Mouse (Mus musculus) CH12.LX (cell line): ENCODE data around the gene S1pr4. TPM values are rescaled to one million over a fixed set of nuclear protein-coding genes. Genes with fewer than 3 reads are reported as not detected.
A peak's percentile ranks its signal among the peaks of the same experiment; 100 is the strongest.

ENCODE experiments used
- DNase-seq: peaks from one replicate; pipeline ENCODE4 v3.0.0-alpha.2; 2013; ENCODE audit errors: extremely low read depth
- H3K27ac ChIP-seq: 2 replicates; pipeline ENCODE4 v1.5.1; 2012; ENCODE audit warnings: low read depth, mild to moderate bottlenecking, control low read depth, moderate library complexity; ENCODE audit not compliant: insufficient read depth
- H3K27me3 ChIP-seq: replicated peaks from 2 replicates; pipeline ENCODE3; 2012; ENCODE audit warnings: inconsistent platforms
- H3K36me3 ChIP-seq, 2 experiments: replicated peaks in 1 of 2; 2 replicates each; pipeline versions ENCODE3 to v1.6.1; 2012; ENCODE audit warnings: inconsistent platforms in 1 of 2, low read length in 1 of 2, mild to moderate bottlenecking in 1 of 2, mixed read lengths in 1 of 2, moderate library complexity in 1 of 2; ENCODE audit not compliant: control insufficient read depth in 1 of 2, insufficient read depth in 1 of 2
- H3K4me1 ChIP-seq, 2 experiments: 2 replicates each; pipeline ENCODE4 v1.6.1; 2012; ENCODE audit warnings: inconsistent platforms in 1 of 2, moderate library complexity in 1 of 2; ENCODE audit not compliant: insufficient read depth in 2 of 2, control insufficient read depth in 1 of 2
- H3K4me2 ChIP-seq: 2 replicates; pipeline ENCODE4 v1.6.1; 2012; ENCODE audit warnings: low read depth, mild to moderate bottlenecking, control low read depth; ENCODE audit not compliant: poor library complexity, insufficient read depth, severe bottlenecking
- H3K4me3 ChIP-seq, 3 experiments: fragments of 150-350 bp in 1 of 3; sonication (generic) in 1 of 3; replicated peaks in 1 of 3; 2 replicates each; pipeline versions ENCODE3 to v1.5.1; 2011 to 2012; ENCODE audit warnings: low read depth in 2 of 3, low read length in 2 of 3, mild to moderate bottlenecking in 2 of 3, moderate library complexity in 2 of 3, control low read depth in 1 of 3, improper control_type of control experiment in 1 of 3, inconsistent platforms in 1 of 3, mixed read lengths in 1 of 3; ENCODE audit not compliant: poor library complexity in 1 of 3
- H3K79me2 ChIP-seq: replicated peaks from 2 replicates; pipeline ENCODE4 v1.6.1; 2012; ENCODE audit warnings: mild to moderate bottlenecking, moderate library complexity; ENCODE audit not compliant: control insufficient read depth, poor library complexity, insufficient read depth, severe bottlenecking; ENCODE audit errors: extremely low read depth
- H3K9ac ChIP-seq: 2 replicates; pipeline ENCODE4 v1.6.1; 2012; ENCODE audit warnings: low read depth, mild to moderate bottlenecking, control low read depth, moderate library complexity; ENCODE audit not compliant: insufficient read depth
- H3K9me3 ChIP-seq: replicated peaks from 2 replicates; pipeline ENCODE3; 2012; ENCODE audit warnings: low read length, inconsistent platforms, mixed read lengths
- CHD1 ChIP-seq: IDR thresholded peaks from 2 replicates; pipeline ENCODE4 v1.6.1; 2012; ENCODE audit warnings: low read depth, low read length, improper control_type of control experiment, inconsistent platforms
- E2F4 ChIP-seq: IDR thresholded peaks from 2 replicates; pipeline ENCODE4 v1.6.1; 2011; ENCODE audit warnings: low read depth, low read length, improper control_type of control experiment; ENCODE audit not compliant: insufficient replicate concordance
- ETS1 ChIP-seq: conservative IDR thresholded peaks from 2 replicates; pipeline ENCODE4 v1.6.1; 2012; ENCODE audit warnings: low read depth, mild to moderate bottlenecking, inconsistent platforms, low read length, improper control_type of control experiment, moderate library complexity
- JUN ChIP-seq: IDR thresholded peaks from 2 replicates; pipeline ENCODE4 v1.6.1; 2011; ENCODE audit warnings: low read depth, mild to moderate bottlenecking, low read length, improper control_type of control experiment, moderate library complexity; ENCODE audit not compliant: insufficient read depth
- JUND ChIP-seq: conservative IDR thresholded peaks from 2 replicates; pipeline ENCODE4 v1.6.1; 2011; ENCODE audit warnings: low read depth, low read length, improper control_type of control experiment
- MAFK ChIP-seq: IDR thresholded peaks from 2 replicates; pipeline ENCODE4 v1.6.1; 2011; ENCODE audit warnings: low read length, improper control_type of control experiment; ENCODE audit not compliant: insufficient replicate concordance
- MAX ChIP-seq: IDR thresholded peaks from 2 replicates; pipeline ENCODE4 v1.6.1; 2011; ENCODE audit warnings: low read length, improper control_type of control experiment
- MAZ ChIP-seq: IDR thresholded peaks from 2 replicates; pipeline ENCODE4 v1.6.1; 2012; ENCODE audit warnings: low read depth, mild to moderate bottlenecking, inconsistent platforms, low read length, improper control_type of control experiment, moderate library complexity
- MEF2A ChIP-seq: IDR thresholded peaks from 2 replicates; pipeline ENCODE4 v1.6.1; 2014; ENCODE audit warnings: low read depth, mild to moderate bottlenecking, inconsistent platforms, low read length, improper control_type of control experiment, borderline replicate concordance
- NELFE ChIP-seq: IDR thresholded peaks from 2 replicates; pipeline ENCODE4 v1.6.1; 2011; ENCODE audit warnings: low read depth, low read length, improper control_type of control experiment
- PAX5 ChIP-seq: IDR thresholded peaks from 2 replicates; pipeline ENCODE4 v1.6.1; 2012; ENCODE audit warnings: low read length, inconsistent platforms, mixed read lengths
- POLR2A ChIP-seq: IDR thresholded peaks from 2 replicates; pipeline ENCODE4 v1.6.1; 2011; ENCODE audit warnings: low read depth, mild to moderate bottlenecking, improper control_type of control experiment, low read length
- POLR2AphosphoS2 ChIP-seq: IDR thresholded peaks from 2 replicates; pipeline ENCODE4 v1.6.1; 2011; ENCODE audit warnings: low read depth, low read length, improper control_type of control experiment
- RAD21 ChIP-seq: IDR thresholded peaks from 2 replicates; pipeline ENCODE4 v1.6.1; 2011; ENCODE audit warnings: low read depth, mild to moderate bottlenecking, low read length, improper control_type of control experiment, moderate library complexity
- RCOR1 ChIP-seq: conservative IDR thresholded peaks from 2 replicates; pipeline ENCODE4 v1.6.1; 2012; ENCODE audit warnings: low read depth, mild to moderate bottlenecking, inconsistent platforms, low read length, improper control_type of control experiment
- SIN3A ChIP-seq: IDR thresholded peaks from 2 replicates; pipeline ENCODE4 v1.6.1; 2012; ENCODE audit warnings: low read length, improper control_type of control experiment, inconsistent platforms
- TBP ChIP-seq: conservative IDR thresholded peaks from 2 replicates; pipeline ENCODE4 v1.6.1; 2011; ENCODE audit warnings: low read depth, low read length, improper control_type of control experiment
- TCF12 ChIP-seq: IDR thresholded peaks from 2 replicates; pipeline ENCODE4 v1.6.1; 2014; ENCODE audit warnings: low read depth, mild to moderate bottlenecking, inconsistent platforms, low read length, improper control_type of control experiment
- USF1 ChIP-seq: IDR thresholded peaks from 2 replicates; pipeline ENCODE4 v1.6.1; 2014; ENCODE audit warnings: low read depth, mild to moderate bottlenecking, inconsistent platforms, low read length, improper control_type of control experiment
- USF2 ChIP-seq: conservative IDR thresholded peaks from 2 replicates; pipeline ENCODE4 v1.6.1; 2011; ENCODE audit warnings: low read depth, low read length, improper control_type of control experiment
- ZKSCAN1 ChIP-seq: IDR thresholded peaks from 2 replicates; pipeline ENCODE4 v1.6.1; 2012; ENCODE audit warnings: low read depth, inconsistent platforms, low read length, improper control_type of control experiment, borderline replicate concordance
- dilution Hi-C: fragments of 300-500 bp; cut with MboI; formaldehyde crosslinking; loops from 2 replicates; pipeline ENCODE4 v1.14.3; 2020; ENCODE audit warnings: low sequenced_read_pairs; ENCODE audit not compliant: extremely low pct_unique_long_range_greater_than_20kb, extremely low pct_ligation_motif_present
- in situ Hi-C: fragments of 300-500 bp; cut with MboI; formaldehyde crosslinking; loops from 3 replicates; pipeline ENCODE4 v1.14.3; 2019; ENCODE audit warnings: low sequenced_read_pairs, low pct_ligation_motif_present, low pct_unique_long_range_greater_than_20kb, mixed read lengths
- polyA plus RNA-seq: library from polyadenylated mRNA; unstranded; fragments of >175 nt; gene quantifications from 2 replicates; pipeline ENCODE4 v1.2.1, GENCODE M21; 2012; ENCODE audit warnings: low read depth; ENCODE audit not compliant: insufficient read length
- total RNA-seq, 2 experiments: library from RNA; depleted of rRNA; stranded (reverse); fragments of 300-350 nt in 1 of 2; fragments of >200 nt in 1 of 2; gene quantifications; 2 replicates each; pipeline ENCODE4 v1.2.3; 2012 to 2014

The S1pr4 gene
- total and polyA plus RNA-seq, 3 experiments = 0.19 to 0.30 TPM; not detected in 1

GRCm38 (mm10) chr10:81460951-81461350 lies 39.0 kb downstream of the S1pr4 start:
- in situ Hi-C loops = no loop called here
- Histone ChIP-seq H3K36me3 (no peaks in the 10 kb centered on the region), H3K79me2 (no peaks in the 10 kb centered on the region), H3K27me3 (peaks cover 93% of the 10 kb centered on the region), H3K4me3 (no peak overlapping the region), H3K9ac (no peak overlapping the region), H3K4me2 (peak overlapping the region; percentile 29), H3K9me3 (no peaks in the 10 kb centered on the region), H3K27ac (no peak overlapping the region), H3K4me1 (peaks cover 4 to 18% of the 10 kb centered on the region in 2 experiments; a peak in 3 of 4 replicates)
- TF ChIP-seq ETS1 = no peak
- no peak for TF ChIP-seq MAZ
- TF ChIP-seq E2F4 = no peak
- TF ChIP-seq NELFE = no peak
- dilution Hi-C loops = no loop called here
- no peak for DNase-seq

GRCm38 (mm10) chr10:81460471-81460870 lies 39.5 kb downstream of the S1pr4 start:
- dilution Hi-C loops (no loop called here), in situ Hi-C loops (no loop called here)
- TF ChIP-seq NELFE = no peak
- TF ChIP-seq USF1 = no peak
- no peak for TF ChIP-seq USF2
- TF ChIP-seq ZKSCAN1 = no peak
- TF ChIP-seq RCOR1 = no peak
- TF ChIP-seq SIN3A = no peak
- no peak for TF ChIP-seq POLR2AphosphoS2
- no peak for TF ChIP-seq JUND
- TF ChIP-seq TCF12 = no peak
- TF ChIP-seq MAFK = no peak
- peaks cover 4 to 18% of the 10 kb centered on the region in 2 experiments; a peak in 3 of 4 replicates for H3K4me1 ChIP-seq
- H3K9me3 ChIP-seq = no peaks in the 10 kb centered on the region
- no peak for DNase-seq
- no peaks in the 10 kb centered on the region for H3K36me3 ChIP-seq
- no peak overlapping the region for H3K4me3 ChIP-seq
- no peak overlapping the region for H3K9ac ChIP-seq
- no peak overlapping the region for H3K27ac ChIP-seq
- no peaks in the 10 kb centered on the region for H3K79me2 ChIP-seq
- peaks cover 93% of the 10 kb centered on the region for H3K27me3 ChIP-seq
- peak overlapping the region; percentile 29 for H3K4me2 ChIP-seq

GRCm38 (mm10) chr10:81459399-81459798 lies 40.5 kb downstream of the S1pr4 start:
- no peak for DNase-seq
- no peaks in the 10 kb centered on the region for H3K36me3 ChIP-seq
- peaks cover 95% of the 10 kb centered on the region for H3K27me3 ChIP-seq
- H3K9me3 ChIP-seq = no peaks in the 10 kb centered on the region
- TF ChIP-seq NELFE (no peak), MAX (no peak), ETS1 (no peak), TBP (no peak), JUND (no peak), POLR2A (no peak), JUN (no peak), RAD21 (no peak), CHD1 (no peak), PAX5 (no peak), MEF2A (no peak)
- TF ChIP-seq, all 38 proteins: peak for 0
- Histone ChIP-seq H3K4me1 (peaks cover 4 to 8% of the 10 kb centered on the region in 2 experiments; a peak in 3 of 4 replicates), H3K9ac (no peak overlapping the region), H3K79me2 (no peaks in the 10 kb centered on the region), H3K4me2 (no peak overlapping the region), H3K27ac (no peak overlapping the region), H3K4me3 (no peak overlapping the region)
- dilution Hi-C loops = no loop called here
- in situ Hi-C loops = no loop called here
